Mouse (Mus musculus): Measurements from ENCODE around the gene Il11ra2. TPM values are rescaled to one million over a fixed set of nuclear protein-coding genes. Genes with fewer than 3 reads are reported as not detected.

The Il11ra2 gene
- 0.43 TPM for polyA plus RNA-seq (2015; fragmentation: Illumina TruSeq; extraction: RNeasy Lipid Tissue Mini Kit (QIAGEN cat#74804); ENCODE audit: low read depth, low replicate concordance)

GRCm38 (mm10) chr4:42661793-42662192, at the start of gene Il11ra2:
Gene Il11ra2, minus strand, starts transcription at chr4:42661893.

GRCm38 (mm10) chr4:42654951-42655350, 6.7 kb downstream of the Il11ra2 start, which contains the start of gene Ccl27b:
Gene Ccl27b, plus strand, starts transcription at chr4:42655251.

GRCm38 (mm10) chr4:42629419-42629818, 32.3 kb downstream of the Il11ra2 start, which contains the start of gene Gm2564:
Gene Gm2564, plus strand, starts transcription at chr4:42629719.

GRCm38 (mm10) chr4:42611895-42612294, 49.8 kb downstream of the Il11ra2 start, which contains the start of gene Gm10591:
Gene Gm10591, plus strand, starts transcription at chr4:42612195.

Other genes starting within 250 kb of the Il11ra2 start
- not detected for gene Gm21586, start 222.5 kb downstream of the Il11ra2 start, polyA plus RNA-seq (2015; fragmentation: Illumina TruSeq; extraction: RNeasy Lipid Tissue Mini Kit (QIAGEN cat#74804); ENCODE audit: low read depth, low replicate concordance)
- gene Gm2163, start 195.1 kb downstream of the Il11ra2 start, polyA plus RNA-seq (2015; fragmentation: Illumina TruSeq; extraction: RNeasy Lipid Tissue Mini Kit (QIAGEN cat#74804); ENCODE audit: low read depth, low replicate concordance), result 1.1 TPM
- not detected for gene Fam205a2, start 133.7 kb downstream of the Il11ra2 start, polyA plus RNA-seq (2015; fragmentation: Illumina TruSeq; extraction: RNeasy Lipid Tissue Mini Kit (QIAGEN cat#74804); ENCODE audit: low read depth, low replicate concordance)
- not detected for gene Gm10591, start 49.7 kb downstream of the Il11ra2 start, polyA plus RNA-seq (2015; fragmentation: Illumina TruSeq; extraction: RNeasy Lipid Tissue Mini Kit (QIAGEN cat#74804); ENCODE audit: low read depth, low replicate concordance)
- gene Gm2564, start 32.2 kb downstream of the Il11ra2 start, polyA plus RNA-seq (2015; fragmentation: Illumina TruSeq; extraction: RNeasy Lipid Tissue Mini Kit (QIAGEN cat#74804); ENCODE audit: low read depth, low replicate concordance), result 1.4 TPM
- 8.3 TPM for gene Ccl27b, start 6.6 kb downstream of the Il11ra2 start, polyA plus RNA-seq (2015; fragmentation: Illumina TruSeq; extraction: RNeasy Lipid Tissue Mini Kit (QIAGEN cat#74804); ENCODE audit: low read depth, low replicate concordance)
- 1.2 TPM for gene 4930578G10Rik, start 73.7 kb upstream of the Il11ra2 start, polyA plus RNA-seq (2015; fragmentation: Illumina TruSeq; extraction: RNeasy Lipid Tissue Mini Kit (QIAGEN cat#74804); ENCODE audit: low read depth, low replicate concordance)
- not detected for gene Ccl19, start 94.7 kb upstream of the Il11ra2 start, polyA plus RNA-seq (2015; fragmentation: Illumina TruSeq; extraction: RNeasy Lipid Tissue Mini Kit (QIAGEN cat#74804); ENCODE audit: low read depth, low replicate concordance)
- not detected for gene Ccl21a, start 112.1 kb upstream of the Il11ra2 start, polyA plus RNA-seq (2015; fragmentation: Illumina TruSeq; extraction: RNeasy Lipid Tissue Mini Kit (QIAGEN cat#74804); ENCODE audit: low read depth, low replicate concordance)
- 0.18 TPM for gene Fam205a1, start 192.0 kb upstream of the Il11ra2 start, polyA plus RNA-seq (2015; fragmentation: Illumina TruSeq; extraction: RNeasy Lipid Tissue Mini Kit (QIAGEN cat#74804); ENCODE audit: low read depth, low replicate concordance)
- gene Gm12394, start 194.9 kb upstream of the Il11ra2 start, polyA plus RNA-seq (2015; fragmentation: Illumina TruSeq; extraction: RNeasy Lipid Tissue Mini Kit (QIAGEN cat#74804); ENCODE audit: low read depth, low replicate concordance), result 0.76 TPM
- gene Fam205c, start 212.3 kb upstream of the Il11ra2 start, polyA plus RNA-seq (2015; fragmentation: Illumina TruSeq; extraction: RNeasy Lipid Tissue Mini Kit (QIAGEN cat#74804); ENCODE audit: low read depth, low replicate concordance), result not detected

All from brain, adult 10 weeks (tissue).